Mouse (Mus musculus): ENCODE measurements around the gene Keap1.
A peak's percentile ranks its signal among the peaks of the same experiment; 100 is the strongest.
"Not testable (repeated sequence)": the region's sequence is repeated elsewhere in the genome, so short reads cannot be mapped to it uniquely, and the experiment has no call there.

Gene Keap1

GRCm38 (mm10) chr9:21264272-21264999 lies 25.3 kb upstream of the Keap1 start:
- peak; percentile 91 for DNase-seq (ENCODE audit: extremely low read depth, low read depth)

- no peak for DNase-seq (ENCODE audit: extremely low read depth, low read depth)
Observed at GRCm38 (mm10) chr9:21261831-21262230, 22.7 kb upstream of the Keap1 start.

- DNase-seq (ENCODE audit: extremely low read depth, low read depth), result no peak
Observed at GRCm38 (mm10) chr9:21260491-21261040, 21.4 kb upstream of the Keap1 start.

GRCm38 (mm10) chr9:21256349-21256748 lies 17.2 kb upstream of the Keap1 start:
- DNase-seq (ENCODE audit: extremely low read depth, low read depth), result not testable (repeated sequence)

GRCm38 (mm10) chr9:21254690-21255089 lies 15.5 kb upstream of the Keap1 start:
- no peak for DNase-seq (ENCODE audit: extremely low read depth, low read depth)

GRCm38 (mm10) chr9:21251116-21251735 lies 12.1 kb upstream of the Keap1 start:
- no peak for DNase-seq (ENCODE audit: extremely low read depth, low read depth)

- no peak for DNase-seq (ENCODE audit: extremely low read depth, low read depth)
Observed at GRCm38 (mm10) chr9:21250509-21250908, 11.3 kb upstream of the Keap1 start.

GRCm38 (mm10) chr9:21249629-21250508 lies 10.7 kb upstream of the Keap1 start:
- DNase-seq (ENCODE audit: extremely low read depth, low read depth), result no peak

GRCm38 (mm10) chr9:21248326-21248725 lies 9.2 kb upstream of the Keap1 start, which contains the start of gene S1pr5:
Gene S1pr5 (minus strand): TSS chr9:21248443.
- no peak for DNase-seq (ENCODE audit: extremely low read depth, low read depth)

- no peak for DNase-seq (ENCODE audit: extremely low read depth, low read depth)
Observed at GRCm38 (mm10) chr9:21246342-21246741, 7.2 kb upstream of the Keap1 start.

GRCm38 (mm10) chr9:21245113-21245487 lies 5.9 kb upstream of the Keap1 start:
- no peak for DNase-seq (ENCODE audit: extremely low read depth, low read depth)

GRCm38 (mm10) chr9:21244428-21245112 lies 5.4 kb upstream of the Keap1 start:
- DNase-seq (ENCODE audit: extremely low read depth, low read depth), result no peak

GRCm38 (mm10) chr9:21243826-21244427 lies 4.8 kb upstream of the Keap1 start:
- no peak for DNase-seq (ENCODE audit: extremely low read depth, low read depth)

- peak; percentile 87 for DNase-seq (ENCODE audit: extremely low read depth, low read depth)
Observed at GRCm38 (mm10) chr9:21241343-21241742, 2.2 kb upstream of the Keap1 start.

- no peak for DNase-seq (ENCODE audit: extremely low read depth, low read depth)
Observed at GRCm38 (mm10) chr9:21239465-21239848, 296 bp upstream of the Keap1 start.

GRCm38 (mm10) chr9:21238004-21238732 lies 993 bp downstream of the Keap1 start:
- DNase-seq (ENCODE audit: extremely low read depth, low read depth), result no peak

GRCm38 (mm10) chr9:21237368-21238003 lies 1.7 kb downstream of the Keap1 start:
- DNase-seq (ENCODE audit: extremely low read depth, low read depth), result no peak

- DNase-seq (ENCODE audit: extremely low read depth, low read depth), result no peak
Observed at GRCm38 (mm10) chr9:21236991-21237367, 2.2 kb downstream of the Keap1 start.

GRCm38 (mm10) chr9:21235341-21235740 lies 3.8 kb downstream of the Keap1 start:
- no peak for DNase-seq (ENCODE audit: extremely low read depth, low read depth)

GRCm38 (mm10) chr9:21233805-21234204 lies 5.4 kb downstream of the Keap1 start:
- DNase-seq (ENCODE audit: extremely low read depth, low read depth), result no peak

All from MEL-GATA-1-ER (cell line).